24 mouse cellular contexts compared by ENCODE assay signal in the genomic region with DNA sequence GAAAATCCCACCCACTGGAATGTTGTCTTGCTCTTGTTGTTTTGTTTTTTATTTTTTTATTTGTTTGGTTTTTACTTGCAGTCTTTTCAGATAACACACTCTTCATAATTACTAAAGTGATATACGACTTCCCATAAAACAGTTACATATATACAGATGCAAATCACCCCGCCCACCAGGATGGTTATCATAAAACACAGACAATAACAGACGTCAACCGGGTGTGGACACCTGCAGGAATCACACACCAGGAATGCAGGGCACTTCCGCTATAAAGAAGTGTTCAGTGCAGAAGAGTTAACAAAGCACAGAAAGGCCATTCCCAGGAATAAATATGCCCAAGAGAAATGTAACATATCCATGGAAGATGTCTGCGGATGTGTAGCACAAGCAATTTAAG.
"Had no signal": no experiment of that assay in that cellular context is flagged by ENCODE, and none has a peak within 500 bp of the region (broad histone marks: within the 10 kb centered on the region; RNA-seq: fewer than 3 reads in every experiment).

No protein-coding gene starts in this region.

- H3K9ac ChIP-seq: heart, embryonic 13.5 days; heart, embryonic 15.5 days; hindbrain, embryonic 13.5 days; hindbrain, embryonic 15.5 days; limb, embryonic 13.5 days; limb, embryonic 15.5 days; liver, embryonic 12.5 days; liver, embryonic 14.5 days had no signal

- H3K27me3 ChIP-seq: heart, embryonic 13.5 days; heart, embryonic 15.5 days; hindbrain, embryonic 13.5 days; hindbrain, embryonic 15.5 days; limb, embryonic 13.5 days; limb, embryonic 15.5 days; liver, embryonic 12.5 days had no signal

- H3K4me3 ChIP-seq: gastrocnemius, adult 2 months; heart, adult 2 months; heart, embryonic 13.5 days; heart, embryonic 15.5 days; hindbrain, embryonic 13.5 days; hindbrain, embryonic 15.5 days; layer of hippocampus, adult 2 months; limb, embryonic 13.5 days; limb, embryonic 15.5 days; liver, embryonic 12.5 days had no signal

- ATAC-seq: hindbrain, postnatal 0 days; liver, embryonic 12.5 days had no signal

- H3K27ac ChIP-seq: gastrocnemius, adult 2 months; heart, adult 2 months; heart, embryonic 13.5 days; heart, embryonic 15.5 days; hindbrain, embryonic 13.5 days; hindbrain, embryonic 15.5 days; hindbrain, postnatal 0 days; layer of hippocampus, adult 2 months; limb, embryonic 13.5 days; limb, embryonic 15.5 days; liver, embryonic 12.5 days; liver, embryonic 14.5 days had no signal

- H3K9me3 ChIP-seq: heart, embryonic 13.5 days; heart, embryonic 15.5 days; hindbrain, embryonic 13.5 days; hindbrain, embryonic 15.5 days; limb, embryonic 13.5 days; limb, embryonic 15.5 days; liver, embryonic 12.5 days had no signal

- H3K4me1 ChIP-seq: heart, embryonic 13.5 days; heart, embryonic 15.5 days; hindbrain, embryonic 13.5 days; hindbrain, embryonic 15.5 days; limb, embryonic 13.5 days; limb, embryonic 15.5 days had no signal

- H3K36me3 ChIP-seq: heart, embryonic 13.5 days; heart, embryonic 15.5 days; hindbrain, embryonic 13.5 days; hindbrain, embryonic 15.5 days; limb, embryonic 13.5 days; limb, embryonic 15.5 days; liver, embryonic 12.5 days had no signal

- H3K4me2 ChIP-seq: heart, embryonic 11.5 days; heart, embryonic 13.5 days; heart, embryonic 15.5 days; hindbrain, embryonic 13.5 days; hindbrain, embryonic 15.5 days; limb, embryonic 13.5 days; limb, embryonic 15.5 days; liver, embryonic 12.5 days had no signal

- DNase-seq: gastrocnemius, adult 2 months; gastrocnemius, postnatal 10 days; gastrocnemius, postnatal 36 days; heart, adult 2 months; heart, postnatal 14 days; heart, postnatal 36 days; kidney, adult 18-20 months; kidney, adult 8-10 months; kidney, postnatal 10 days; kidney, postnatal 25 days; kidney, postnatal 4 days; layer of hippocampus, postnatal 36 days; left cerebral cortex, postnatal 4 days had no signal
